Mouse (Mus musculus) bone marrow, adult 2 months (tissue): ENCODE results near the gene Pmvk. TPM values are rescaled to one million over a fixed set of nuclear protein-coding genes. Genes with fewer than 3 reads are reported as not detected.

ENCODE experiments used
- H3K27ac ChIP-seq: fragments of 200-500 bp; 2 replicates; pipeline ENCODE4 v1.5.1; 2012; ENCODE audit warnings: low read depth, mild to moderate bottlenecking, control low read depth, inconsistent platforms, low read length; ENCODE audit not compliant: control insufficient read depth, poor library complexity, insufficient read depth
- H3K4me1 ChIP-seq: fragments of 200-500 bp; 2 replicates; pipeline ENCODE4 v1.6.1; 2011; ENCODE audit warnings: low read length; ENCODE audit not compliant: control insufficient read depth, insufficient read depth
- H3K4me3 ChIP-seq: fragments of 200-500 bp; replicated peaks from 2 replicates; pipeline ENCODE3; 2011; ENCODE audit warnings: mild to moderate bottlenecking, low read depth, low read length, control low read depth; ENCODE audit not compliant: control insufficient read depth
- CTCF ChIP-seq: fragments of 200-500 bp; IDR thresholded peaks from 2 replicates; pipeline ENCODE4 v1.5.1; 2011; ENCODE audit warnings: low read length, control low read depth; ENCODE audit not compliant: control insufficient read depth, insufficient read depth
- POLR2A ChIP-seq: fragments of 200-500 bp; IDR thresholded peaks from 2 replicates; pipeline ENCODE4 v1.6.1; 2011; ENCODE audit warnings: low read depth, mild to moderate bottlenecking, control low read depth, low read length, borderline replicate concordance; ENCODE audit not compliant: control insufficient read depth
- WGBS: fragments of 180-500 bp; shearing (Covaris S2); methylation state at CpG from one replicate; pipeline ENCODE4 v1.1.7; 2018; 5-methylcytosine and 5-hydroxymethylcytosine counted together
- polyA plus RNA-seq: library from polyadenylated mRNA; stranded (reverse); fragments of >200 nt; gene quantifications from 2 replicates; pipeline ENCODE4 v1.2.4, GENCODE M21; 2011; ENCODE audit warnings: low replicate concordance; ENCODE audit not compliant: missing spikeins, insufficient read depth, insufficient read length

Pmvk gene
- polyA plus RNA-seq, 1 experiment = 33.4 TPM

- TF ChIP-seq POLR2A (no peak), CTCF (no peak)
- WGBS = 43% methylated on average over 5 of the region's 5 CpGs
- no peaks in the 10 kb centered on the region for H3K4me1 ChIP-seq
- no peak overlapping the region for H3K27ac ChIP-seq
- no peak overlapping the region for H3K4me3 ChIP-seq
Measured at GRCm38 (mm10) chr3:89482249-89482648, 27.9 kb downstream of the Pmvk start.

GRCm38 (mm10) chr3:89484766-89485524 lies 30.6 kb downstream of the Pmvk start:
- TF ChIP-seq CTCF (peak; percentile 97), POLR2A (no peak)
- Histone ChIP-seq H3K4me3 (no peak overlapping the region), H3K27ac (no peak overlapping the region), H3K4me1 (no peaks in the 10 kb centered on the region)
- WGBS = 17% methylated on average over 24 of the region's 24 CpGs

DNA sequence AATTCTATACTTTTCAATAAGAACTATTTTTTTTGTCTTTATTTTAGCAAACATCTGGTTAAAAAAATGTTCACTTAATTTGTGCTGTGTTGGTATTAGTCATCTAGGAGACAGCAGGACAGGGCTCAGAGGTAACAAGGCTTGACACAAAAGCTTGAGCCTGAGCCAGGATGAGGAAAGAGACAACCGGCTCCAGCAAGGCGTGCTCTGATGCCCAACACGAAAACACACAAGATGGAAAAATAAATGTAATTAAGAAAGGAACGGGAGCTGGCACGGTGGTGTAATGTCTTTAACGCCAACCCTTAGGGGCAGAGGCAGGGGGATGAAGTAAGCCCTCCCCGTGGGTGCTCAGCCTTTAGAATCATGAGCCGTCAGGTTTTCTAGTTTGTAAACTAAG lies 31.8 kb downstream of the Pmvk start:
- TF ChIP-seq POLR2A = no peak
- no peak for TF ChIP-seq CTCF
- Histone ChIP-seq H3K4me1 (no peaks in the 10 kb centered on the region), H3K27ac (no peak overlapping the region), H3K4me3 (no peak overlapping the region)
- 76% methylated on average over 8 of the region's 8 CpGs for WGBS

GRCm38 (mm10) chr3:89486916-89487702 lies 32.8 kb downstream of the Pmvk start:
- 66% methylated on average over 20 of the region's 20 CpGs for WGBS
- H3K4me1 ChIP-seq = no peaks in the 10 kb centered on the region
- H3K4me3 ChIP-seq = no peak overlapping the region
- no peak overlapping the region for H3K27ac ChIP-seq
- TF ChIP-seq POLR2A (no peak), CTCF (no peak)

- no peak overlapping the region for H3K4me3 ChIP-seq
- H3K4me1 ChIP-seq = no peaks in the 10 kb centered on the region
- no peak for TF ChIP-seq POLR2A
- TF ChIP-seq CTCF = peak; percentile 31; the same call in 1 of the 2 replicates
- WGBS = 85% methylated on average over 3 of the region's 3 CpGs
- no peak overlapping the region for H3K27ac ChIP-seq
Measured at GRCm38 (mm10) chr3:89490790-89491189, 36.4 kb downstream of the Pmvk start.

GRCm38 (mm10) chr3:89491559-89491958 lies 37.2 kb downstream of the Pmvk start:
- Histone ChIP-seq H3K4me1 (no peaks in the 10 kb centered on the region), H3K27ac (no peak overlapping the region), H3K4me3 (no peak overlapping the region)
- WGBS = 73% methylated on average over 5 of the region's 5 CpGs
- TF ChIP-seq POLR2A (no peak), CTCF (no peak)

DNA sequence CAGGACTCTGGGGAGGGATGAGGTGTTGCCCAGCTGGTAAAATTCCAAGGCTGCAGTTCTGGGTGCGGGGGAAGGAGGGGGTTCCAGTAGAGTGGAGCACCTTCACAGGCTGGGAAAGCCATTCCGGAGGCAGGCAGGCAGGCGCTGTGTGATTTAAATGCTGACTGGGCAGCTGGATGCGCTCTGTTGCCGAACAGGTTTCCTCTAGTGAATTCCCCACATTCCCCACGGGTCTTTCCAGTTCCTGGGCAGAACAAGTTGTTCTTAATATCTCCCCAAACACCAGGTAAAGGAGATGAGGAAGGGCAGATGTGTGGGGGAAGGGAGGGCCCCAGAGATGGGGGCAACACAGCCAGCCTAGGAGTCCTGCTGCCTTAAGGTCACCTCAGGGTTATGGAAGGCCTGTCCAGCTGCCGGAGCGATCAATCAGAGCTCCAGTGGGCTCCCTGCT lies 38.4 kb downstream of the Pmvk start:
- WGBS = 79% methylated on average over 8 of the region's 8 CpGs
- no peaks in the 10 kb centered on the region for H3K4me1 ChIP-seq
- H3K27ac ChIP-seq = no peak overlapping the region
- H3K4me3 ChIP-seq = no peak overlapping the region
- TF ChIP-seq CTCF (no peak), POLR2A (no peak)

DNA sequence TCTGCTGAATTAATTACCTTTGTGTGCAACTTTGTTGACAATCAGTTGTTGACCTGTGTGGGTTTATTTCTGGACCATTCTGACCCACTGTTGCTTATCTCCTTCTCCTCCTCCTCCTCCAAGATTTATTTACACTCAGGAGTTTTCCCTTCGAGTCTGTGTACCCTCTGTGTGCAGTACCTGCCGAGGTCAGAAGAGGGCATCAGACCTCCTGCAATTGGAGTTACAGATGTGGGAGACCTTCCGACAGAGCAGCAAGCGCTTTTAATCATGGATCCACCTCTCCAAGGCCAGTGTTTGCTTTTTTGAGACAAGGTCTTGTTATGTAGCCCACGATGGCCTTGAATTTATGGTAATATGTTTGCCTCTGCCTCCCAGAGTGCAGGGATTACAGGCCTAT lies 40.3 kb downstream of the Pmvk start:
- no peak overlapping the region for H3K27ac ChIP-seq
- no peak for TF ChIP-seq POLR2A
- no peak for TF ChIP-seq CTCF
- no peak overlapping the region for H3K4me3 ChIP-seq
- H3K4me1 ChIP-seq = no peaks in the 10 kb centered on the region
- 83% methylated on average over 5 of the region's 5 CpGs for WGBS
